Mouse (Mus musculus) midbrain, embryonic 12.5 days (tissue): ENCODE data around the gene Pla2g15. TPM values are rescaled to one million over a fixed set of nuclear protein-coding genes. Genes with fewer than 3 reads are reported as not detected.

Experiments used
- ATAC-seq: fragments of 200-750 bp; cut with Nextera tagmentation; 2 replicates; pipeline ENCODE4 v1.8.0; 2017; ENCODE audit warnings: low read depth, moderate TSS enrichment, moderate library complexity; ENCODE audit not compliant: low FRiP score
- H3K27ac ChIP-seq: fragments of 300-500 bp; sonication (generic); replicated peaks from 2 replicates; pipeline ENCODE4 v1.5.1; 2016; ENCODE audit warnings: mild to moderate bottlenecking
- H3K27me3 ChIP-seq: fragments of 300-500 bp; sonication (generic); 2 replicates; pipeline ENCODE4 v1.6.1; 2016; ENCODE audit warnings: mild to moderate bottlenecking
- H3K36me3 ChIP-seq: fragments of 300-500 bp; sonication (generic); 2 replicates; pipeline ENCODE4 v1.6.1; 2016
- H3K4me1 ChIP-seq: fragments of 300-500 bp; sonication (generic); 2 replicates; pipeline ENCODE4 v1.6.1; 2016
- H3K4me2 ChIP-seq: fragments of 300-500 bp; sonication (generic); replicated peaks from 2 replicates; pipeline ENCODE4 v1.6.1; 2016; ENCODE audit warnings: mild to moderate bottlenecking, moderate library complexity
- H3K4me3 ChIP-seq: fragments of 300-500 bp; sonication (generic); 2 replicates; pipeline ENCODE4 v1.5.1; 2016; ENCODE audit warnings: mild to moderate bottlenecking
- H3K9ac ChIP-seq: fragments of 300-500 bp; sonication (generic); replicated peaks from 2 replicates; pipeline ENCODE4 v1.6.1; 2016; ENCODE audit warnings: mild to moderate bottlenecking, moderate library complexity
- H3K9me3 ChIP-seq: fragments of 300-500 bp; sonication (generic); 2 replicates; pipeline ENCODE4 v1.6.1; 2016; ENCODE audit warnings: mild to moderate bottlenecking
- WGBS: fragments of 180-500 bp; shearing (Covaris S2); methylation state at CpG from one replicate; pipeline ENCODE4 v1.1.7; 2016; 5-methylcytosine and 5-hydroxymethylcytosine counted together
- polyA plus RNA-seq: library from polyadenylated mRNA; unstranded; fragments of >200 nt; fragmentation: Nextera tagmentation; extraction: Ambion mirVana; gene quantifications from 2 replicates; pipeline ENCODE4 v1.2.1, GENCODE M21; 2016

Pla2g15 gene
- polyA plus RNA-seq, 1 experiment from 2014 or later, result 16.7 TPM

GRCm38 (mm10) chr8:106210821-106211345, 60.7 kb downstream of the Pla2g15 start, which contains the start of the genes Slc7a6os and Prmt7:
Gene Slc7a6os, minus strand, starts transcription at chr8:106210935.
Gene Prmt7, plus strand, starts transcription at chr8:106210936.
- ATAC-seq, result peak; percentile 96
- peaks cover 40% of the 10 kb centered on the region for H3K36me3 ChIP-seq
- under 1% methylated on average over 52 of the region's 52 CpGs for WGBS
- H3K9ac ChIP-seq, result peak within 1 kb of the TSS; percentile 90
- H3K4me2 ChIP-seq, result peak within 1 kb of the TSS; percentile 87
- H3K4me1 ChIP-seq, result peaks cover 14% of the 10 kb centered on the region
- H3K4me3 ChIP-seq, result peak within 1 kb of the TSS; percentile 83
- H3K27me3 ChIP-seq, result no peaks in the 10 kb centered on the region
- no peaks in the 10 kb centered on the region for H3K9me3 ChIP-seq
- H3K27ac ChIP-seq, result peak within 1 kb of the TSS; percentile 92

DNA sequence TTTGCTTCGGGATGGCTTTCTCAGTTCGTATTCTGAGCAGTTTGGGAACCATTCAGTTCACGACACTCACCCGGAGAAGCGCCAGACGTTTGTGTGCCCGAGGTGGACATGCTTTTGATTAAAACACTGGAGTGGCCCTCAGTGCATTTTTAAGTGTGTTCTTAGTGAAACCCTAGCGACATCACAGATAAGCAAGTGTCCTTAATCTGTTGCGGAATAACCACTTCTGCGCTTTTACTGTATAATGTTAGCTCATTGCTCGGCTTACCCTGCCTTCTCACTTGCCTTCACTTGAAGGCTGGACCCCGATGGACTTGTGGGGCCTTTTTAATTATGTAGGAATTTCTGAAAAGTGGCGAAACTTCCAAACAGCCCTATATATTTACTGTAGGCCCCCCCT, 61.2 kb downstream of the Pla2g15 start:
- ATAC-seq, result 0 out of 2 replicates have a peak, but pooled peaks have one; percentile 4
- Histone ChIP-seq H3K27ac (peak overlapping the region; percentile 92), H3K4me3 (peak overlapping the region; percentile 83), H3K4me1 (peaks cover 14% of the 10 kb centered on the region), H3K9me3 (no peaks in the 10 kb centered on the region), H3K4me2 (peak overlapping the region; percentile 87), H3K27me3 (no peaks in the 10 kb centered on the region), H3K9ac (peak overlapping the region; percentile 90), H3K36me3 (peaks cover 43% of the 10 kb centered on the region)
- 5% methylated on average over 13 of the region's 13 CpGs for WGBS

GRCm38 (mm10) chr8:106213959-106214358, 63.8 kb downstream of the Pla2g15 start:
- Histone ChIP-seq H3K4me1 (peaks cover 14% of the 10 kb centered on the region), H3K4me3 (no peak overlapping the region), H3K27ac (no peak overlapping the region), H3K27me3 (no peaks in the 10 kb centered on the region), H3K9ac (no peak overlapping the region), H3K4me2 (no peak overlapping the region), H3K9me3 (no peaks in the 10 kb centered on the region), H3K36me3 (peaks cover 55% of the 10 kb centered on the region)
- no peak for ATAC-seq
- 91% methylated on average over 3 of the region's 3 CpGs for WGBS

Other genes starting within 250 kb of the Pla2g15 start
- 23.0 and 23.2 TPM in 2 replicates for gene Pskh1, start 250.0 kb upstream of the Pla2g15 start, polyA plus RNA-seq
- 2.3 and 3.4 TPM in 2 replicates for gene Ctrl, start 216.5 kb upstream of the Pla2g15 start, polyA plus RNA-seq
- gene Psmb10, start 212.0 kb upstream of the Pla2g15 start, polyA plus RNA-seq, result 21.4 and 25.8 TPM in 2 replicates
- 0.45 and 0.99 TPM in 2 replicates for gene Lcat, start 207.0 kb upstream of the Pla2g15 start, polyA plus RNA-seq
- gene Slc12a4, start 184.3 kb upstream of the Pla2g15 start, polyA plus RNA-seq, result 11.4 and 12.7 TPM in 2 replicates
- gene Dpep3, start 171.0 kb upstream of the Pla2g15 start, polyA plus RNA-seq, result not detected in 2 replicates
- gene Dus2, start 159.1 kb upstream of the Pla2g15 start, polyA plus RNA-seq, result 15.9 and 17.8 TPM in 2 replicates
- gene Dpep2nb, start 144.4 kb upstream of the Pla2g15 start, polyA plus RNA-seq, result 0.22 TPM in 1 of 2 replicates, not detected in the other
- gene Ddx28, start 138.5 kb upstream of the Pla2g15 start, polyA plus RNA-seq, result 19.7 and 19.8 TPM in 2 replicates
- gene Nfatc3, start 91.6 kb upstream of the Pla2g15 start, polyA plus RNA-seq, result 5.3 and 6.0 TPM in 2 replicates
- 0.87 and 1.3 TPM in 2 replicates for gene Esrp2, start 13.4 kb upstream of the Pla2g15 start, polyA plus RNA-seq
- gene Slc7a6, start 18.5 kb downstream of the Pla2g15 start, polyA plus RNA-seq, result 63.2 and 63.8 TPM in 2 replicates
- 36.6 and 39.4 TPM in 2 replicates for gene Slc7a6os, start 60.5 kb downstream of the Pla2g15 start, polyA plus RNA-seq
- gene Prmt7, start 60.5 kb downstream of the Pla2g15 start, polyA plus RNA-seq, result 57.3 and 59.9 TPM in 2 replicates
- gene Smpd3, start 187.6 kb downstream of the Pla2g15 start, polyA plus RNA-seq, result 26.3 and 28.6 TPM in 2 replicates